Mouse (Mus musculus): ENCODE results near the gene Scfd2.

Gene Scfd2

GRCm38 (mm10) chr5:74230525-74230924, 301.0 kb downstream of the Scfd2 start:
- no peak for DNase-seq

GRCm38 (mm10) chr5:74229775-74230413, 301.7 kb downstream of the Scfd2 start:
- no peak for DNase-seq

DNA sequence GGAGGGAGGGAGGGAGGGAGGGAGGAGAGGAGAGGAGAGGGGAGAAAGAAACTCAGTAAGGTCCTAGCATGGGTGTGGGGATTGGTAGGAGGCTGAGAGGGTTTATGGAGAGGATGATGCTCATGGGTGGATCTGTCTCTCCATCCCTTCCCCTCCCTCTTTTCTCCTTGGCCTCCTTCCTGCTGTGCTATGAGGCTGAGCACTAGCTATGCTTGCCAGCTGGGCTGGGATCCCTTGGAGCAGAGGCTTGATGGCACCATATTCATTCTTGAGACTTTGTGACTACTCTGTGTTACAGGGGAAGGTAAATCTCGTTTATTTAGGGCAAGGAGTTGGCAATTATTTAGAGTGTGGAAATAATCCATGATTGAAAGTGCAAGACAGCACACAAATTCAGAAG, 302.6 kb downstream of the Scfd2 start:
- DNase-seq = no peak

GRCm38 (mm10) chr5:74227352-74227751, 304.2 kb downstream of the Scfd2 start:
- DNase-seq = no peak

- no peak for DNase-seq
Observed at GRCm38 (mm10) chr5:74226183-74226582, 305.4 kb downstream of the Scfd2 start.

DNA sequence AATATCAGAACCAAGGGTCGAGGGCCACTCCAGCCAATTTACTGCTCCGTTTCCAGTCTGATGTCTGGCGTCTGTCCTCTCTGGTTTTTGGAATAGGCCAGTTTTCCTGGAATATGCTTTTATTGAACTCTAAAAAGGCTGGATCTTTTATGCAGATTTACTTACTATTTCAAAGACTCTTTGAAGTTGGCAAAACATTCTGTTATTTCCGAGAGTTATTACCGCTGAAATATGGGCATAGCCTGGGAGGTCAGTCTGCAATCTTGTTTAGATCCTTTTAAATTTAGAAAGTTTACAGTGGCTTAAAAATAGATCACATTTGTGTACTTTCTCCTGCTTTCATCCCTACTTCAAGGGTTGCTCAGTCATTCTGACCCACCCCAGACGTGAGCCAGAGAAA, 307.1 kb downstream of the Scfd2 start:
- DNase-seq = no peak

- DNase-seq = no peak
Observed at GRCm38 (mm10) chr5:74222626-74223025, 308.9 kb downstream of the Scfd2 start.

- no peak for DNase-seq
Observed at GRCm38 (mm10) chr5:74218524-74218923, 313.0 kb downstream of the Scfd2 start.

- no peak for DNase-seq
Observed at GRCm38 (mm10) chr5:74215125-74215524, 316.4 kb downstream of the Scfd2 start.

GRCm38 (mm10) chr5:74214501-74215110, 317.0 kb downstream of the Scfd2 start:
- DNase-seq = no peak

- no peak for DNase-seq
Observed at GRCm38 (mm10) chr5:74211346-74211745, 320.2 kb downstream of the Scfd2 start.

DNA sequence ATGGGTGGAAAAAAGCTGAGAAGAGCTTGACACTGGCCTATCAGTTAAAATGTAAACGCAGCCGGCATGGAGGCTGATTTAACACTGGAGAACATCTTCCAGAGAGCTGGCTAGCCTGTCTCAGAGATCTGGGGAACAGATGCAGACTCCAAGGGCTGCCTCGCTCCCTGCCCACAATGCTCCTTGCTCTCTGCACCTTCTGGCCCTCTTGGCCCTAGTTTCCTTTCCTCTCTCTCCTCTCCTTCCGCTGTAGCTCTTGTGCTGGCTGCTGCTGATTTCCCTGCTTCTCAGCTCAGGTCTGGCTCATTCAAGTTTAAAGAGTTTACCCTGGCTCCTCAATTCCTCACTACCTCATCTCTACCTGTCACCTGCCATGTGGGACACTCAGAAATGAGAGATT, 321.9 kb downstream of the Scfd2 start:
- DNase-seq = no peak

- no peak for DNase-seq
Observed at GRCm38 (mm10) chr5:74208438-74208837, 323.1 kb downstream of the Scfd2 start.

GRCm38 (mm10) chr5:74207209-74207608, 324.4 kb downstream of the Scfd2 start:
- no peak for DNase-seq

GRCm38 (mm10) chr5:74206649-74207048, 324.9 kb downstream of the Scfd2 start:
- DNase-seq = no peak

DNA sequence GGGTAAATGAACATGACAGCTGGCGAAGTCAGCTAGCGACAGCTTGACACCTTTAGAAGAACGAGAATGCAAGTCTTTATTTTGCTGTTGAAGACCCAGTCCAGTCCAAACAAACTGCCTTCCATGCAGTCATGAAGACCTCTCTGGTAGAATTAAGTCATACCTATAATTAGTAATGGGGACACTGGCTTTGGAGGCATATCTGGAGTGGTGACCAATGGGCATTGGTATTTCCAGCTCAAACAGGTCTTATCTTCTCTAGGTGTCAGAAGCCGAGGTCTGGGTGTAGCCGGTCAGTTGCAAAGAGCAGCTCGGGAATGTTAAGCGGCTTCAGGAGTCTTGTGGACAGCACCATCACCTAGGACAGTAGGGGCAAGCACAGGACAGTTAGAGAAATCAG, 325.5 kb downstream of the Scfd2 start:
- no peak for DNase-seq

GRCm38 (mm10) chr5:74205509-74205908, 326.1 kb downstream of the Scfd2 start:
- DNase-seq = no peak

GRCm38 (mm10) chr5:74204465-74204864, 327.1 kb downstream of the Scfd2 start:
- no peak for DNase-seq

- no peak for DNase-seq
Observed at GRCm38 (mm10) chr5:74202515-74202914, 329.0 kb downstream of the Scfd2 start.

- no peak for DNase-seq
Observed at GRCm38 (mm10) chr5:74201570-74202357, 329.8 kb downstream of the Scfd2 start.

DNA sequence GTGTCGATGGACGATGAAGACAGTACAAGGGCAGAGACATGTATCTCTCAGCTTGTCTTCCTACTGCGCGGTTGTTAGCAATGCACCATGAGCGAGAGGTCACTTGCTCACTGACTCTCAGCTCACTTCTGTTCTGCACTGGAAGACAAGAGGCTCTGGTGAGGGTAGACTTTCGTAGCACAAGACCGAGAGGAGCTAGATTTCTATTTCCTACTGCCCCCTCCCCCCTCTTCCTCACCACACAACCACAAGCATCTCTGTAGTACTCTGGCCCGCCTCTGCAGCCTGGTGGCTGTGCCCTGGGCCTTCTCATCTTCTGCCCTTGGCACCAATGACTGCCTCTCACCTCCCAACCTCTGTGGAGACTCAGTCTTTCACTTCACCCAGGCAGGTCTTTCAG, 331.1 kb downstream of the Scfd2 start:
- DNase-seq = no peak

DNA sequence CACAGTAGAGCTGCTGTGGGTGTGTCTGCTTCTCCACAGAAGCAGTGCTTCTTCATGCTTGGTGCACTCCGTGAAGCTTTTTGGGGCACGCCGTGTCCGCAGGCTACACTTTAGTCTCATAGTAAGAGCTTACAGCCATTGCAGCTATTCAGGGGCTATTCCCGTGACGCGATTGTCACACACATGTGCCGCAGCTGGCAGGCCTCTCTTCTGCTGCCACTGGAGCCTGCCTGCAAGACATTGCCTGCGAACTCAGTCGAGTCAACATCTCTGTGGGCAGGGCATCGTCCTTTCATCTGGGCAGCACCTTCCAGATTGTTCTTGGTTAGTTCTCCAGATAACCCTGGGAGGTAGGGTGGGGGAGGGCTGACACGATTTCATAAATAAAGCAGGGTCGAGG, 331.8 kb downstream of the Scfd2 start:
- no peak for DNase-seq

GRCm38 (mm10) chr5:74198446-74198845, 333.1 kb downstream of the Scfd2 start:
- no peak for DNase-seq
